Comparison of ENCODE assay signal across 9 mouse cellular contexts in genomic region chr1:186712802-186713471, GRCm38 (mm10). TPM values are rescaled to one million over a fixed set of nuclear protein-coding genes. Genes with fewer than 3 reads are reported as not detected.
DNase-seq lines count a peak whose midpoint lies in the region; ATAC-seq and TF ChIP-seq lines count a peak whose summit lies in the region.
"Had no signal": no experiment of that assay in that cellular context is flagged by ENCODE, and none has a peak within 500 bp of the region (broad histone marks: within the 10 kb centered on the region; RNA-seq: fewer than 3 reads in every experiment).

No protein-coding gene starts in this region.

- no peak overlapping the region for H3K4me3 ChIP-seq in forebrain, embryonic 12.5 days (replicated peaks)
- H3K4me3 ChIP-seq in forebrain, embryonic 10.5 days = no peak overlapping the region
- no peak overlapping the region for H3K4me3 ChIP-seq in lung, adult 2 months (replicated peaks; ENCODE audit: extremely low read depth, low read depth, low read length)
- H3K4me3 ChIP-seq in neural tube, embryonic 11.5 days (ENCODE audit: low read depth, low read length) = no peak overlapping the region

- H3K9me3 ChIP-seq in forebrain, embryonic 12.5 days = no peaks in the 10 kb centered on the region
- H3K9me3 ChIP-seq in forebrain, embryonic 10.5 days = no peaks in the 10 kb centered on the region
- H3K9me3 ChIP-seq in neural tube, embryonic 11.5 days (ENCODE audit: control insufficient read depth, low read length) = no peaks in the 10 kb centered on the region

- H3K4me2 ChIP-seq in forebrain, embryonic 12.5 days = no peak overlapping the region
- H3K4me2 ChIP-seq in neural tube, embryonic 11.5 days (ENCODE audit: low read depth) = no peak overlapping the region

- no peak for TF ChIP-seq POLR2A in lung, adult 2 months (IDR thresholded peaks at IDR 0.05; ENCODE audit: borderline replicate concordance, extremely low read depth, low read depth, low read length)

- H3K4me1 ChIP-seq in forebrain, embryonic 12.5 days = no peaks in the 10 kb centered on the region
- H3K4me1 ChIP-seq in forebrain, embryonic 10.5 days = no peaks in the 10 kb centered on the region
- no peaks in the 10 kb centered on the region for H3K4me1 ChIP-seq in lung, adult 2 months (ENCODE audit: control insufficient read depth, insufficient read depth, low read length)
- H3K4me1 ChIP-seq in neural tube, embryonic 11.5 days (ENCODE audit: control insufficient read depth, insufficient read depth, low read length) = no peaks in the 10 kb centered on the region

- no peaks in the 10 kb centered on the region for H3K27me3 ChIP-seq in forebrain, embryonic 12.5 days
- no peaks in the 10 kb centered on the region for H3K27me3 ChIP-seq in forebrain, embryonic 10.5 days (ENCODE audit: poor library complexity, severe bottlenecking)
- H3K27me3 ChIP-seq in neural tube, embryonic 11.5 days (ENCODE audit: control insufficient read depth, insufficient read depth, low read length) = no peaks in the 10 kb centered on the region

- intact Hi-C loops in gastrocnemius, postnatal 36 days (cut with DNase I) = no loop called here

- 4% methylated on average over 3 of the region's 3 CpGs for WGBS in forebrain, embryonic 12.5 days
- 4% methylated on average over 3 of the region's 3 CpGs for WGBS in forebrain, embryonic 10.5 days
- 2% methylated on average over 3 of the region's 3 CpGs for WGBS in lung, adult 2 months
- WGBS in neural tube, embryonic 11.5 days = 2% methylated on average over 3 of the region's 3 CpGs

- DNase-seq in forebrain, embryonic 10.5 days (ENCODE audit: extremely low spot score, low spot score) = no peak
- DNase-seq in lung, adult 2 months = no peak
- DNase-seq in lung, postnatal 25 days (ENCODE audit: low spot score) = no peak
- peak; percentile 65 for DNase-seq in heart, postnatal 4 days
- DNase-seq in neural tube, embryonic 11.5 days (ENCODE audit: low spot score) = peak; percentile 60
- no peak for DNase-seq in gastrocnemius, postnatal 36 days

- 0 out of 2 replicates have a peak, but pooled peaks have one; percentile 49 for ATAC-seq in forebrain, embryonic 12.5 days (ENCODE audit: low FRiP score)
- ATAC-seq in activated CD4-positive, CD25-positive, alpha-beta regulatory T cell, adult 4 months = peak; percentile 61
- ATAC-seq in neural tube, embryonic 11.5 days (ENCODE audit: insufficient read depth, low FRiP score, low TSS enrichment) = no peak

- no peak overlapping the region for H3K27ac ChIP-seq in forebrain, embryonic 12.5 days
- no peak overlapping the region for H3K27ac ChIP-seq in forebrain, embryonic 10.5 days
- no peak overlapping the region for H3K27ac ChIP-seq in neural tube, embryonic 11.5 days (ENCODE audit: low read depth, low read length)
- H3K27ac ChIP-seq: macrophage had no signal

- peaks cover 5% of the 10 kb centered on the region for H3K36me3 ChIP-seq in forebrain, embryonic 12.5 days (replicated peaks)
- H3K36me3 ChIP-seq in forebrain, embryonic 10.5 days (replicated peaks) = peaks cover 31% of the 10 kb centered on the region
- no peaks in the 10 kb centered on the region for H3K36me3 ChIP-seq in neural tube, embryonic 11.5 days (ENCODE audit: control insufficient read depth, insufficient read depth, low read length)

- H3K9ac ChIP-seq in forebrain, embryonic 12.5 days = no peak overlapping the region
- no peak overlapping the region for H3K9ac ChIP-seq in neural tube, embryonic 11.5 days (ENCODE audit: low read length)

- TF ChIP-seq CTCF in lung, adult 2 months (IDR thresholded peaks at IDR 0.05; ENCODE audit: insufficient read depth, low read length) = peak; percentile 48; the same call in 1 of the 2 replicates

RNA-seq across cellular contexts. Expression of gene Tgfb2, which starts 7.1 kb away (rescaled TPM):
- 20.5 and 23.0 TPM in 2 replicates for polyA plus RNA-seq in forebrain, embryonic 12.5 days (2016; fragmentation: Nextera tagmentation; extraction: Ambion mirVana)
- polyA plus RNA-seq in forebrain, embryonic 10.5 days (2016; fragmentation: Nextera tagmentation; extraction: Ambion mirVana) = 10.6 and 13.1 TPM in 2 replicates
- polyA plus RNA-seq in lung, adult 2 months (2012; rRNA removed) = 5.6 and 5.9 TPM in 2 replicates
- under 1 TPM in 1 of 2 experiments, not detected in 1; 0.13 TPM for polyA plus RNA-seq in activated CD4-positive, CD25-positive, alpha-beta regulatory T cell, adult 4 months (2017; shearing (Covaris generic))
- 10 to 100 TPM; 28.7 to 31.6 TPM for total RNA-seq in heart, postnatal 4 days (2021)
- polyA plus RNA-seq in neural tube, embryonic 11.5 days (2014; fragmentation: Nextera tagmentation; extraction: Ambion mirVana) = 33.6 and 36.4 TPM in 2 replicates
- 10 to 100 TPM; 10.7 to 11.4 TPM for total RNA-seq in gastrocnemius, postnatal 36 days (2021)

RNA-seq across cellular contexts. Expression of gene Rrp15, which starts 36.2 kb away (rescaled TPM):
- 52.7 and 58.8 TPM in 2 replicates for polyA plus RNA-seq in forebrain, embryonic 12.5 days (2016; fragmentation: Nextera tagmentation; extraction: Ambion mirVana)
- polyA plus RNA-seq in forebrain, embryonic 10.5 days (2016; fragmentation: Nextera tagmentation; extraction: Ambion mirVana) = 101 and 104 TPM in 2 replicates
- polyA plus RNA-seq in lung, adult 2 months (2012; rRNA removed) = 2.3 and 3.4 TPM in 2 replicates
- polyA plus RNA-seq in activated CD4-positive, CD25-positive, alpha-beta regulatory T cell, adult 4 months (2017; shearing (Covaris generic)) = 10 to 100 TPM; 30.6 to 34.7 TPM
- total RNA-seq in heart, postnatal 4 days (2021) = 10 to 100 TPM; 16.0 to 16.7 TPM
- polyA plus RNA-seq in neural tube, embryonic 11.5 days (2014; fragmentation: Nextera tagmentation; extraction: Ambion mirVana) = 59.0 and 66.4 TPM in 2 replicates
- 10 to 100 TPM; 10.9 to 12.4 TPM for total RNA-seq in gastrocnemius, postnatal 36 days (2021)

Comparison
In these comparisons a context has a peak if more than half of its experiments do, and no peak if none do; other contexts are left out.
1. DNase-seq: peak in heart, postnatal 4 days (single experiment) and neural tube, embryonic 11.5 days (single experiment); none in forebrain, embryonic 10.5 days (single experiment), lung, adult 2 months (single experiment), lung, postnatal 25 days (single experiment) and gastrocnemius, postnatal 36 days (0 of 2).